Mouse (Mus musculus) cerebellum, adult 11-12 months (tissue): Measurements from ENCODE around the gene Rarres2.
A peak's percentile ranks its signal among the peaks of the same experiment; 100 is the strongest.
"Not testable (repeated sequence)": the region's sequence is repeated elsewhere in the genome, so short reads cannot be mapped to it uniquely, and the experiment has no call there.

Experiments used
- DNase-seq: peaks from one replicate; pipeline ENCODE4 v3.0.0; 2022

Gene Rarres2

DNA sequence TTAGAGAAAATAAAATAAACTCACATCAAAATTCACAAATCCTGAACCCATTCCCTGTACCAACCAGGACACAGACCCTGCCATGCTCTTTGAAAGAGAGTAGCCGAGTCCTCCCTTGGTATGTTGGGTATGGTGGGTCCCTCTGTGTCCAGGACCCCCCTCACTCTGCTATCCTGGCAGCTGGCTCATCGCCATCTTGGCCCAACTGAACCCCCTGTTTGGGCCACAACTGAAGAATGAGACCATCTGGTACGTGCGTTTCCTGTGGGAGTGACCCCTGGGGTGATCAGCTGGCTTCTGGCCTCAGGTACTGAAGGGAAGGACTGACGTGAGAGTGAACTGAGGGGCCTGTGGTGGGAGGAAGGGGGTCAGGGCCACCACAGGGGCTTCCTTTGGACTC, 32.7 kb downstream of the Rarres2 start:
- peak; percentile 68 for DNase-seq

GRCm38 (mm10) chr6:48538841-48539737, 33.5 kb downstream of the Rarres2 start:
- DNase-seq: peak; percentile 79

GRCm38 (mm10) chr6:48537105-48537954, 35.3 kb downstream of the Rarres2 start, which contains the start of gene Atp6v0e2:
Gene Atp6v0e2 (plus strand): TSS chr6:48537615.
- DNase-seq: peak; percentile 96

DNA sequence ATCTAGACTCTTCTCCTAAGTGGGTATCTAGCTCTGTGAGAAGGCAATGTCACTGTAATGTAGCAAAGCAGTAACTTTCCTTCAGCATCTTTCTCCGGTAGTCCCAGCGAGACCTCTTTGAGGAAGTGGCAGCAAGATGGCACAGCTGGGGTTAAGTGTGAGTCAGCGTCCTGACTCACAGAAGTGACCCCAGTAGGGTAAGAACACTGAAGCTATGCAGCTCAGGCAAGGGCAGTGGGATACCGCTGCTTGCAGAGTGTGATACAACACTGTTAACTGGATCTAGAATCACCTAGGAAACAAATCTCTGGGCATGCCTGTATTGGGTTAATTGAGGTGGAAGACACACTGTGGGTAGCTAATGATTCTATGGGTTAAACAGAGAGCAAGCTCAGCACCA, 36.5 kb downstream of the Rarres2 start:
- DNase-seq: peak; percentile 10

GRCm38 (mm10) chr6:48534913-48535312, 37.7 kb downstream of the Rarres2 start:
- DNase-seq: peak; percentile 10

GRCm38 (mm10) chr6:48533475-48533874, 39.1 kb downstream of the Rarres2 start:
- DNase-seq: no peak

DNA sequence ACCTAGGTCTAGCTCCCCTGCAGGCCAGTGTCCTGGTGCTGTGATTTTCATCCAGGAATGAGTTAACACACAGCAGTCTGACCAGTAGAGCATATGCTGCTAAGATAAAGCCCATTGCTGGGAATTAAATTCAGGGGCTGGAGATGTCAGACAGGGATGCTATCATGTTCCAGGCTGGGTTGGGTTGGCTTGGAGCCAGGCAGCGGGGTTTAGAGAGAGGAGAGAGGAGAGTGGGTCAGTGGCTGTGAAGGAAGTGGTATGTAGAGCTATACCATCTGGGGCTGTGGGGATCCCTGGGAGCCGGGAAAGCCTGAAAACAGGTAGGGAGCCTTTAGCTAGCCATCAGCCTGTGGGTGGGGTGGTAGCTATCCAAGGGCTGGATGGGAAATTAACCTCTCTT, 41.7 kb downstream of the Rarres2 start:
- no peak for DNase-seq

- no peak for DNase-seq
These were observed 42.6 kb downstream of the Rarres2 start for GRCm38 (mm10) chr6:48529871-48530440.

DNA sequence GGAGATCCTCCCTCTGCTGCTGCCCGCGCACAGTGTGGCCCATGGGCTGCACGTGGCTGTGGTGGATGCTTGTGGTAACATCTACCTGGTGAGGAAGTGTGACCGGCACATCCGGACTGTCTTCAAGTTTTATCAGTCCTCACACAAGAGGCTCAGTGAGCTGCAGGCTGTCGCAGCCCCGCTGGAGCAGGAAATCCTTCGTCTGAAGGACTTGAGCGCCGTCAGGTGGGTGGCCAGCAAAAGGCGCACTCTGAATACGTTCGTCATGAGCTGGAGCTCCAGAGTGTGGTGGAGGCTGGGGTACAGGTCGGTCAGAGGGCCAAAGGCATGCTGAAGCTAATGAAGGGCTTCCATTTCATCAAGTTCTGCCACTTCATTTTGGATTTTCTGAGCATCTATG, 43.3 kb downstream of the Rarres2 start:
- no peak for DNase-seq

- no peak for DNase-seq
These were observed 44.7 kb downstream of the Rarres2 start for GRCm38 (mm10) chr6:48527901-48528300.

GRCm38 (mm10) chr6:48524882-48525281, 47.7 kb downstream of the Rarres2 start:
- DNase-seq: not testable (repeated sequence)
